Mouse (Mus musculus): Measurements from ENCODE around the gene Foxf2. TPM values are rescaled to one million over a fixed set of nuclear protein-coding genes. Genes with fewer than 3 reads are reported as not detected.
A peak's percentile ranks its signal among the peaks of the same experiment; 100 is the strongest.

Gene Foxf2
- 1 to 10 TPM; 3.6 to 4.8 (median 4.7) TPM for total RNA-seq (2022)

DNA sequence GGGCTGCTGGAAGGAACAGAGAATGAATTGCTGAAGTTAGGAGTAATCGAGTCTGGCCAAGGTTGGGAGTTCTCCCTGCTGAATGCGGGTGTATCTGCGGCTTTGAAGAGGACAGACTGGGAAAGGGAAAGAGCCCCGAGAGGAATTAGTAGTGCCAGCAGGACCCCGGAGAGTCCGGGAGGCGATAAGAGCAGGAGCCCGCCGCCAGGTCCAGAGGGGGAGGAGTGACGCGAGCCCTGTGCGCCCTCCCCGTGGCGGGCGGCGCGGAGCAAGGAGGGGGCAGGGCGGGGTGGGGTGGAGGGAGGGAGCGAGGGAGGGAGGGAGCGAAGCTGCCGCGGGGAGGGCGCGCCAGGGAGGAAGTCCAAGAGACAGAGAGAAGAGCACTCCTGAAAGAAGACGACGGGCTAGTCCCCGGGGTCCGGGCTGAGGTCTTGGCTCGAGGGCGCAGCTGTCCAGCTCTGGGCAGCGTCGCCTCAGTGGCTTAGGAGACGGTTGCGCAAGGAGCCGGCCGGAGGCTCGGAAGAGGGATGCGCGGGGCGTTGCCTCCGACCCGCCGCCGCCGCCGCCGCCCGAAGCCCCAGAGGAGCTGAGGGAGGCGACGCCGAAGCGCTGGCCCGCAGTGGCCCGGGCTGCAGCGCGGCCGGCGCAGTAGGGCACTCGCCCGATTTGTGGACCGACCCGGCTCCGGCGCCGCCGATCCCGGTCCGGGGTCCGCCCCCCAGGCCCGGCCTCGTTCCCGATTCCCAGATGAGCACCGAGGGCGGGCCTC, at the start of gene Foxf2:
Gene Foxf2, plus strand, starts transcription at position 484 of the 769 bp plus-strand sequence.
- no peak for DNase-seq (ENCODE audit: low spot score in 2 of 2)

DNA sequence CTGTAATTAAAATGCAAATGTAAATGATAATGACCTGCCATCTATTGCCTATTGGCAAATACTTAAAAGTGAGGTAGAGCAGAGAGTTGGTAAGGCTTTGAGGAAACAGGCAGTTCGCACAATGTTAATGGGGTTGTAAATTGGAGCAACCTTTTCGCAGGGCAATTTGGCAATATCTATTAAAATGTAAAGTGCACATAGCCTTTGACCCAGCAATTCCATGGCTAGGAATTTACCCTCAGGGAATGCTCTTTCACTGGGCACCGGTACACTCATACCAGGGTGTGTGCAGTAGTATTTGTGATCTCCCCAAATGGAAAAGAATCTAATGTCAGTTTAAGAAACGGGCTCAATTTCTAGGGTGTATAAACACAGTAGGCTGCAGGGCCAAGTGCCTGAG, 48.9 kb upstream of the Foxf2 start:
- DNase-seq (ENCODE audit: low spot score in 2 of 2) = no peak

DNA sequence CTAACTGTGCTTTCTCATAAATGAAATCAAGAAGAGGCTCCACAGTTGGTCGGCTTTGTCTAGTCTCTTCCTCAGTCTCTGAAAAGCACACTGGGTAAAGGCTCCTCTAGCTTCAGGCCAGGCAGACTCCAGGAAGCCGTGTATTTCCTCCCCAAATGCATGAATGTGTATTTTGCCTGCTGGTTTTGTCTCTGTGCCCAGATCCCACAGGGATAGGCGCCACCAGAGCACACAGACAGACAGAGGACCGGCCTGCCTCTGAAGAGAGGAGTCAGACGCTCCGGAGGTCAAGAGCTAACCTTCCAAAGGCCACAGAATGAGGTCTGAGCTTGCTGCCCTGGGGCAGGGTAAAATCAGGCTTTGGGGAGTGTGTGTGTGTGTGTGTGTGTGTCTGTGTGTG, 48.0 kb upstream of the Foxf2 start:
- no peak for DNase-seq (ENCODE audit: low spot score in 2 of 2)

DNA sequence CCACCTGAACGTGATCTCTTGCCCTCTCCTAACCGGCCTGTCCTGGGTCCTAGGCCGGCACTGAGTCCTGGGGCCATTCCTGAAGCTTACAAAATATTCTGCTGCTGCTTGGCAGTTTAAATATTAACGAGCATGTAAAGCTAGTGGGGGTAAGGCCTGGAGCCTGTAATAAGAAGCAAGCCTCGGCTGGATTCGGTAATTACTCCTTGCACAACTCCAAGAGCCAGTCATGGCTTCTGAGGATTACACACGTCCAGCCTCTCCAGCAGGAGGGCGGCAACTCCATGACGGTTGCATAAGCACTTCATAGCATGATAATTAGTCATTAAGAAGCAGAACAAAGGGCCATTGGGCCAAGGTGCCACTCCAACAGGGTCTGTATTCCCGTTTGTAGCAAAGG, 47.2 kb upstream of the Foxf2 start:
- DNase-seq (ENCODE audit: low spot score in 2 of 2) = no peak

DNA sequence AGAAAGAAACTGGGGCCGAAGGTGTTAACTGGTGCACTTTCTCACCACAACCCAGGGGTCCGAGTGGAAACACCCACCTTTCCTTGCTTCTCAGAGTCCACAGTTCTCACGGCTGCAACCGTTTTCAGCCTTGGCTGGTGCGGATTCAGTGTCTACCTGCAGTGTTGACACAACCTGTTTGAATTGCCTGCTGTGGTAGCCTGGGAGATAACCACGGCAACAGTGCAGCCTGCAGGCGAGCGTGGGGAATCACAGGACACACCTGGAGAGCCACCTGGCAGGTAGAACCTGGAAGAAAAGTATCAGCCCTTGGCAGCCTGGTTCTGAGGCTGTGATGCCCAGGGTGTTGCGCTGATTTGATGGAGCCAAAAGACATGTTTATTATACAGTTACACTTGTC, 45.8 kb upstream of the Foxf2 start:
- no peak for DNase-seq (ENCODE audit: low spot score in 2 of 2)

DNA sequence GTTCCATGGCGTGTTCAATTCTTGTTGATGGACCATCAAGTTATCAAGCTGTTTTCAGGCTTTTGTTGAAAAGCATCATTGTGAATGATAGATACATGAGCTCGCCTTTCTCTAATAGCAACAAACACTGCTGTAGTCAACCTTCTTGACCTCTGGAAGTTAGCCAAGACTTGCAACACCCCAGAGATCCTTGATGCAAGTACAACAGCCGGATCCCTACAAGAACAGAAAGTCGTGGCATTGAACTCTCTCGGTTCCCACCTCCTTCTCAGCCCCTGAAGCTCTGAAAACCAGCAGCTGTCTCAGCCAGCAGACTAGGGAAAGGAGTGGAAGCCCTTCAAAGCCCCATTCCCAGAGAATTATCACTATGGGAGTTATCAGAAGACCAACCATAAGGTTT, 38.3 kb upstream of the Foxf2 start:
- no peak for DNase-seq (ENCODE audit: low spot score in 2 of 2)

DNA sequence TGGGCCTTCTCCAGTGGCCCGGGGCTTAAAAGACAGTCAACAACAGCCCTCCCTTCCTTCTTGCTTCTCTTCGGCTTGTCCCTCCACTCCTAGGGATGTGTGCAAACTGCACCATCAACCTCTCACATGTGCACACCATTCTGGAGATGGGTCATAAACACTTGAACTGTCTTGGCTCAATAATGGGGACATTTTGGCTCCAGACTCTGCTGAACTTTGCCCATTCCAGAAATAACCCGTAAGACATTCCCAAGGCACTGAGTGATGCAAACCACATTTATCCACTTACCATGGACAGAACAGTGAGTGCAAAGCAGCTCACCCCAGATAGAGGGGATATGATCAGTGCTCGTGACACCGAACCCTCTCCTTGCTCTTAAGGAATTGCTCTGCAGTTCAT, 26.0 kb upstream of the Foxf2 start:
- no peak for DNase-seq (ENCODE audit: low spot score in 2 of 2)

DNA sequence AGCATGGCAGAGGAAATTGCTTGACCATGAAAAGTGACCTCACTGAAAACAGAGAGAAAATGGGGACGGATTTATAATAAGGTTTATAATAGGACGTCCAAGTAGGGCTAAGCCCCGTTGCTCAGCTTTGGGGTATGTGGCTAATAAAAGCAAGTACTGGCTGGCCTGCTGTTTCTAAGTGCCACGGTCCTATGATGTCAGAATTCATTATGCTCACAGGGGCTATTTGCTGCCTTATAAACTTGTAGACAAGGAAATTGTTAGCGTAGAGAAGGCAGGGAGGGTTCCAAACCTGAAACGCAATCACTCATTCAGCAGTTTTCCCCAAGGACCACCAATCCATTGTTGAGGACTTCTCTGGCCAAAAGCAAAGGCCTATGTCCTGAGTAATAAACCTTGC, 21.7 kb upstream of the Foxf2 start:
- DNase-seq (ENCODE audit: low spot score in 2 of 2) = no peak

DNA sequence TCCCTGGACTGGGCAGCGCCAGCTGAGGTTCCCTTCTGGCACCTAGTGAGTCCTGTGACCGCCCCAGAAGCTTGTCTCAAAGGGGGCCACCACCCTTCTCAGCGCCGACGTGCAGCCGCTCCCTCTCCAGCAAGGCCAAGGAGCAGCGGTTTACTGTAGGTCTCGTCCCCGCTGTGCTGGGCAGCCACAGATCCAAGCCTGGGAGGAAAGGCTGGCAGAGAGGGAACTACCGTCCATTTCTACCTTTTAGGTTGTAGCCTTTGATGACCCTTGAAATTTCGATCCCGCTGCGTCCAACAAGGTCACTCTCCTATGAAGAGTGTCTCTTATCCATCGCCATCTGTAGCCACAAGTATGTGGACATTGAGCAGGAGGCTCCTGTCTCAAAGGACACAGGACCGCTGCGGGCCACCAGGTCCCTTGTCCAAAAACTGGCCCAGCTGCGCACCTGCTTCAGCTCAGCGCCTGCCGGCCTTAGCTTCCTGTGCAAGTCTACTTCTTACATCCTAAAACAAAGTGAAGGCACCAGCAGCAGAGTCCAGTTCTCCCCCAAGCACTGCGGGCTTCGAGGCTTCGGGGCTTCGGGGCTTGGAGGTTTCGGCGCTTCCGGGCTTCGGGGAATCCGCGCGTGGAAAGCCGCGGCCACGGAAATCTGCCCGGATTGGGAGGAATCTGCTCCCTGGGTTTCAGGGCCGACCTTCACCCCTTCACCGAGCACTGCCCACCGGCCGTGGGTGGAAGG, 10.7 kb upstream of the Foxf2 start:
- no peak for DNase-seq (ENCODE audit: low spot score in 2 of 2)

DNA sequence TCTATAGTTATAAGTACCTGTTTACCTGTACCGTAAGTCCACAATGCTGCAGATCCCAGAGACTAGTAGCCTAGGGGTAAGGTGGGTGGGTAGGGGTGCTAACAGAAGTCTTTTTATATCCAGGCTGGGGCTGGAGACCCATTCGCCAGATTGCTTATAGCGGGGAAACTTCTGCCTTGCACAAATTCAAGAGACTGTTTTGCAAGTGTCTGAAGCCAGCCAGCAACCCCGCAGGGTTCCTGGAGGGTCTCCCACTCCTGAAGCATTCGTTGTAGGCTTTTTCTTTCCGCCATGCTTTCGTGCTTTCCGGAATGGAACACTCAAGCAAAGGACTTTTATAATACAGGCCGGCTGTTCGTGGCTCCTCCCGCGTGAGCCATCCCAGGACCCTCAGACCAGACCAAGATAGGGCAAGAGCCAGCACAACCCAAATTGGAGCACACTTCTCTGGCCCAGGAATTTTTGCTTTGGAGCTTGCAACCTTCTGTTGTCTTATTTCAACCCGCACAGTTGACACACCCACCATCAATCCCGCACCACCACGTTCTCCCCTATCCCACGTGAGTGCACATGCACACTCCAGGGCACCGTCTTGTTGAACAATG, 10.0 kb upstream of the Foxf2 start:
- no peak for DNase-seq (ENCODE audit: low spot score in 2 of 2)

DNA sequence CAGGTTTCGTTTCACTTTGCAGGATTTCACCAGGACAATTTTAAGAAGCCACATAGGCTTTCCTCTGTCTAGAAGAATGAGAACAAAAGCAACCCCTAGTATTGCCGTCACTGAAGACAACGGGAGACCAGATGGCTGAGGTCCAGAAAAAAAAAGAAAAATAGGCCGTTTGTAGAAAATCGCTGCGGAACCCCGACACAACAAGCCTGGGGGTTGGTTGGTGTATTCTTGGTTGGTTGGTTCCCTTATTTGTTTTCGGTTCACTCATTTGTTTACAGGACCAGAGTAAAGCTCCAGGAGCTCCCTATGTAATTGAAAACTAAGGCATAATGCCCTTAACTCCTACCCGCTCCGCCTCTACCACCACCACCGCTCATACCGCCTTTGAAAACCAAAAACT, 7.6 kb upstream of the Foxf2 start:
- DNase-seq (ENCODE audit: low spot score in 2 of 2) = no peak

DNA sequence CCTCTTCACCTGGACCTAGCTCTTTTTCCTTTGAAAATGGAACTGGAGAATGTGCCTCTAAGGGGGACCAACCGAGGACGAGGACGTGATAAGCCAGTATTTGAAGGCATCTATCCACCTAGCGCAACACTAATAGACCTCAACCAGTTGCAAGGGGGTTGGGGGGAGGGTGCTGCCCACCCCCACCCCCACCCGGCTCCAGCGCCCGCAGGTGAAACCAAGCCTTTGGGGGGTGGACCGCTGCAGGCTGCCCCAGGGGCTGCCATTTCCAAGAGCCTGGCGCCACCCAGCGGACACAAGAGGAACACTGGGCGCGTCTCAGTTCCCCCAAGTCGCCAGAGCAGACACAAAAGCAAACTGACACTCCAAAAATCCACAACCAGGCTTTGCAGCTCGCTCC, 7.2 kb upstream of the Foxf2 start:
- DNase-seq (ENCODE audit: low spot score in 2 of 2) = peak in 1 of 2 experiments; percentile 67

DNA sequence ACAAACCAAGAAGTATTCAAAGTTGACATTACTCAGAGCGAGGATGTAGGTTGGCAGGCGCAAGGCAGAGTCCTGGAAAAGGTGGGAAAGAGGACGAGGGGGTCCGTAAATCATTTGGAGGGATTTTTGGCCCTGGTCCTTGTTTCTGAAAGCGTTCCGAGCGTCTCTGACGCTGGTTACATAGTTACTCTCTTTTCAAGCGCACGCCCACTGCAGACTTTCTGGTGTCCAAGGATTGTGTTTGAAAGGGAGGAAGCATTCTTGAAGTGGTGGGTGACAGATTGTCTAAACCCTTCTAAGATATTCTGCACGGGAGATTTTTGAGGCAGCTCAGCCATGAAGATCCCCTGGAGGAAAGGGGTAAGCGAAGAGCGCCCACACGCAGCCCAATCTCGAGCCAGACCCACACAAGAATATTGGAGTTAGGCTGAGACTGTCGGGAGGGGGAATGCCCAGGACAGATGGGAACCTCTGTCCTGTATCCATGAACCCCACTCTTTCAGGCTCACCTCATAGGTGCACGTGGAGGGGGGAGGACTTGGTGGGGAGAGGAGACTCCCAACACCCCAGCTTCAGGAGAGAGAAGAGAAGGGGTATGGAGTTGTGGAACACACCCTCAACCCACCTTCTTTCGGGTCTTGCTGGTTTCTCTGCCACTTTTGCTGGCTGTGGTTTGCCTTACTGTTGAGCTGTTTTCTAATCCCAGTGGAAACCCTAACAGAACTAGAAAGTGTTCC, 6.5 kb upstream of the Foxf2 start:
- DNase-seq (ENCODE audit: low spot score in 2 of 2) = no peak

DNA sequence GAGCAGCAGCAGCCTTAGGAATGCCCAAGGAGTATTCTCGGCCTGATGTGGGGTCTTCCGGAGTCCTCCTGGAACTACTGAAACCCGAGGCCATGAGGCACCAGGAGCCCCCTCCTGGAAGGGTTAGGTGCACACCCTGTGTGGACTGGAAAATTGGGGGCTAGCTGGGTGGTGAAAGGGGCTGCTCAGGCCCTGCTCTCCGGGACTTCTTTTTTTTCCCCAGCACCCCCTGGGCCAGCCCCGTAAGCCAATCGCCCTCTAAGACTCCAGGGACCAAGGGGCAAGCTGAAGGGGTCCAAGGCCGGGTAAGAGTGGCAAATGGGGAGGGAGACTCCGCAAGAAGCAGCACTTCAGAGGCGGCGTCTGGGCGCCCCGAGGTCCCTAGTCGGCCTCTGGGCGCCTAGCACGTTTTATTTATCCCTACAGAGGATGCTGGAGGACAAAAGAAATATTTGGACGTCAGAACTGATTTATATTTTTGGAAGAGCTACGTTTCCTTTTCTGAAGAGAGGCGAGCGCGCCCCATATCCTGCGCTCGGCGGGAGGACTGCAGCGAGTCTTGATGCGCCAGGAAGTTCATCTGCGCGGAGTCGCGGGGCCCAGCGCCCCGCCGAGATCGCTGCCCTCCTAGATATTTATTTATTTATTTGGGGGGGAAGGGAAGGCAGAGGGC, 5.7 kb upstream of the Foxf2 start:
- no peak for DNase-seq (ENCODE audit: low spot score in 2 of 2)

DNA sequence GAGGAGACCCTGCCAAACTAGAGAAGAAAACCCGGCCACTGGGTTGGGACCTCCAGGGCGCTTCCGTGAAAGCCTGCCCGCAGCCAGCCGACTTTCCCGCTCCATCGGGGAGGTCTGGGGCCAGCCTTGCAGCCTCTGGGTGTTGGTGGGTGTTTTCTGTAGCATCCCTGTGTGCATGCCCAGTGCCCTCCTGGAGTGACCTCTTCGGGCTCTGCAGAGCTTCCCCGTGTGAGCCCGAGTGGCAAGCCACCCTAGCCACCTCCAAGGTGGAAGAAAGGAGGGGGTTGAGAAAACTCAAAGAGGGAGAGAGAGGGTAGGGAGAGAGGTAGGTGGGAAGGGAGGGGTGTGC, 5.1 kb upstream of the Foxf2 start:
- no peak for DNase-seq (ENCODE audit: low spot score in 2 of 2)

DNA sequence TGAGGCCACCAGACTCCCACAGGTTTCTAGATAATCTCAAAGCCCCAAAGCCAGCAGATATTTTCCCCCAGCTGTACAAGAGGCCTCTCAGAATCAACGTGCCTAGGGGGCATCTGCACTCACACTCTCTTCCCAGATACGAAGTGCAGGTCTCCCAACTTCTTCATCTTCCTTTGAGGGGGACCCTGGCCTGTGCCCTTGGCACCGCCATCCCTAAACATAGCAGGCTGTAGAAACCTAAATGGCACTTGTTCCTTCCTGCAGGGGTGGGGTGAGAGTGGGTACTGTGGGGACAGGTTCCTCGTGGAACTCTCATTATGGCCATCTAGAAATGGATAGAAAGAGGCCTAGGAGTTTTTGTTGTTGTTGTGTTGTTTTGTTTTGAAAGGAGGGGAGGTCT, 4.7 kb upstream of the Foxf2 start:
- DNase-seq (ENCODE audit: low spot score in 2 of 2) = no peak

DNA sequence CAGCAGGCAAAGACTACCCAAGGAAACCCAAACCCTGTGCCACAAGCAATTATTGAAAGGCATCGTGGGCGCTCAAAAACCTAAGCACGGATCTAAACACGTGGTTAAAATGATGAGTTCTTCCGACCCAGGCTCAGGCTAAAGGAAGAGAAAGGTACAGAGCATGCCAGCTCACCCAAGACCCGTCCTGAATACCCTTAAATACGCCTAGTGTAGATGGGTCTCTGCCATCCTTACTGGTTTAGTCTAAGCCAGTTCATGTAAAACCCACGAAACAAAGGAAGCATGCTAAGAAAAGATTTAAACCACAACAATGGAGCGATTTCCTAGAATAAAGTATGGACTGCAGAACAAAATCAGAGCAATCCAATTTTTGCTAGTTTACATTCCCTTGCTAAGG, 3.9 kb upstream of the Foxf2 start:
- no peak for DNase-seq (ENCODE audit: low spot score in 2 of 2)

DNA sequence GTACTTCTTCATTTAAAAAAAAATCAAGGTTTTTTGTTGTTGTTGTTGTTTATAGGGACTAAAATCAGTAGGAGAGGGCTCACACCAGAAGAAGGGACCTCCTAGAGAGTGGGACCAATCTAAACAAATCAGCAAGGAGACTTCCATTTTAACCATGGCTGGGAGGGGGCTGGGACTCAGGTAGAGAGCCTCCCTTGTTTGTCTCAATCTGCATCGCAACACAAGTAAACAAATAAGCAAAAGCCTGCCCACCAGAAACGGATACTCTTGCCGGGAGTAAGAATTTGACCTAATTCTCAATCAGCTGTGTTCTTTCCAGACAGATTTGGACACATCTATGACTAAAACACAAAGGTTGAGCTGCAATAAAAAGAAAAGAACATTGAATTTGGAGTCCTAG, 3.2 kb upstream of the Foxf2 start:
- no peak for DNase-seq (ENCODE audit: low spot score in 2 of 2)

DNA sequence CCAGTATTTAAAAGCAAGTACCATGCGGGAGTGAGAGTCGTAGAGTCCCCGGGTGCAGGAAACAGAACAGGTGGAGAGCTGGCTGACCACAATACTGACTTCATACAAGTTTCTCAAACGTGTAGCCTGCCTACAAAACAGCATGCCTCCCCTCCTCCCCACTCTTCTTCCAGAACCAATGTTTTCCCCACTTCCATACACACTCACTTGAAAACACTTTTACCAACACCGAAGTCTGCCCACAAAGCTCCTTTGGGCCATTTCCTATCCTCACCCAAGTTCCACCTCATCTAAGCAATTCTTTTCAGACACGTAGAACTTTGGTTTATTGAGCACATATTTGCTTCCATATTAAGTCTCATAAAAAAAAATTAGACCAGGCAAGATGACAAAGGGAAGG, 2.3 kb upstream of the Foxf2 start:
- no peak for DNase-seq (ENCODE audit: low spot score in 2 of 2)

DNA sequence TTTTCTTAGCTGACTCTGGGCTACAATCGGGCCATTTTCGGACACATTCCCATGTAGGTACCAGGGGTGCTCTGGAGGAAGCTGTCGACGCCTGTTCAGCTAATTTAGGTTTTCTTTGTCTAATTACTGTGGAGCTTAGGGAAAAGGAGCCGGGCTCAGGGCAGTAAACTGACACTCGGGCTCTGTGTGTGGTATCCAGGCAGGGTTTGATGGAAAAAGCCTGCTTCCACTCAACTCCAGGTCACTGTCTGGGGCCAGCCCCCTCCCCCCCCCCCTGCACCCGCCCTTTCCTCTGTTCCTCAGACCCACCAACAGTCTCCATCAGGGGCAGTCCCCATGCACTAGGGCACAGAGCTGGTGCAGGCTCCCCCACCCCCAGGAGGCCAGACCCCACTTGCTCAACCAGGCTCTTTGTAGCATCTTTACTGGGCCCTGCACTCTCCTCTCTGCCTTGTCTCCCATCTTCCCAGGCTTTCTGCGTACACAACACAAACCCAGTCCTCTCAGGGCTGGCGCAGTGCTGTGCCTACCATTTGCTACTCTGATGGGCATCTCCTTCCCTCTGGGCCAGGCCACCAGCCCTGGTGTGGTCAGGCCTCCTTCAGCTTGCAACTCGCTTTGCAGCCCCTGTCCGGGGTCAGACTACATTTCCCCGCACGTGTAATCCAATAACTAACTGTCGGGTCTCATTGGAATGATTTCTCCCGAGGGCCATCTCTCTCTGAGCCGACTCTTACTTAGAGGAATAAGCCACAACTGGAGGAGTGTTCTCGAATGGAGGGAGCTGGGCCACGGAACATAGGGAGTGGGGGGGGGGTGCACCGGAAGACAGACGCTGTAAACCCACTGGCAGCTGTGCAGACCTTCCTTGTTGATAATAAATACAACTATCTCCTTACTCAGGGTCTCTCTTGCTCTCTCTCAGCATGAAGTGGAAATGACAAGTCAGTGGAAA, 1.4 kb upstream of the Foxf2 start:
- no peak for DNase-seq (ENCODE audit: low spot score in 2 of 2)
